Mouse (Mus musculus) hindbrain, embryonic 12.5 days (tissue): ENCODE results near the gene Gm9639. TPM values are rescaled to one million over a fixed set of nuclear protein-coding genes. Genes with fewer than 3 reads are reported as not detected.
"Not testable (repeated sequence)": the region's sequence is repeated elsewhere in the genome, so short reads cannot be mapped to it uniquely, and the experiment has no call there.

ENCODE experiments used
- ATAC-seq: fragments of 200-750 bp; cut with Nextera tagmentation; 2 replicates; pipeline ENCODE4 v1.8.0; 2017; ENCODE audit warnings: moderate TSS enrichment; ENCODE audit not compliant: low FRiP score
- H3K27ac ChIP-seq: fragments of 300-500 bp; sonication (generic); 2 replicates; pipeline ENCODE4 v1.5.1; 2016; ENCODE audit warnings: mild to moderate bottlenecking
- H3K27me3 ChIP-seq: fragments of 300-500 bp; sonication (generic); 2 replicates; pipeline ENCODE4 v1.6.1; 2016; ENCODE audit warnings: mild to moderate bottlenecking
- H3K36me3 ChIP-seq: fragments of 300-500 bp; sonication (generic); 2 replicates; pipeline ENCODE4 v1.6.1; 2016; ENCODE audit warnings: mild to moderate bottlenecking
- H3K4me1 ChIP-seq: fragments of 300-500 bp; sonication (generic); 2 replicates; pipeline ENCODE4 v1.6.1; 2016
- H3K4me2 ChIP-seq: fragments of 300-500 bp; sonication (generic); replicated peaks from 2 replicates; pipeline ENCODE4 v1.6.1; 2016; ENCODE audit warnings: mild to moderate bottlenecking
- H3K4me3 ChIP-seq: fragments of 300-500 bp; sonication (generic); 2 replicates; pipeline ENCODE4 v1.5.1; 2016; ENCODE audit warnings: mild to moderate bottlenecking
- H3K9ac ChIP-seq: fragments of 300-500 bp; sonication (generic); 2 replicates; pipeline ENCODE4 v1.6.1; 2016; ENCODE audit warnings: mild to moderate bottlenecking, moderate library complexity
- H3K9me3 ChIP-seq: fragments of 300-500 bp; sonication (generic); replicated peaks from 2 replicates; pipeline ENCODE4 v1.6.1; 2016; ENCODE audit warnings: mild to moderate bottlenecking
- WGBS: fragments of 180-500 bp; shearing (Covaris S2); methylation state at CpG from one replicate; pipeline ENCODE4 v1.1.7; 2016; 5-methylcytosine and 5-hydroxymethylcytosine counted together
- polyA plus RNA-seq: library from polyadenylated mRNA; unstranded; fragments of >200 nt; fragmentation: Nextera tagmentation; extraction: Ambion mirVana; gene quantifications from 2 replicates; pipeline ENCODE4 v1.2.1, GENCODE M21; 2016

The Gm9639 gene
- polyA plus RNA-seq, 1 experiment from 2014 or later: not detected

DNA sequence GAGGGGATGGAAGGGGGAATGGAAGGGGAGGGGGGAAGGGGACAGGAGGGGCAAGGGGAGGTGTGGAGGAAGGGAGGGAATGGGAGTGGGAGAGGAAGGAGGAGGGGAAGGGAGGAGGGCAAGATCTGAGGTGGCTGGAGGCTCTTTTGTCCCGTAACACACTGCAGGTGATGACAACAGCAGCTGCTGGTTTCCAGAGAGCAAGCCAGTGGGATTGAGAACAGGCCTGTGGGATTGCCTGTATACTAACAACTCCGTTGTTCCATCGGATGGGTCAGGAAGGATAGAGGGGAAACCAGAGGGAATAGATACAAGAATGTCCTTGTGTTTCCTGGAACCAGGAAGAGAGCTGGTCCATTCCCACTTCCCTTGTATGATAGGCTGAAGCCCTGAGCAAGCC lies 2.8 kb upstream of the Gm9639 start:
- ATAC-seq: no peak
- no peaks in the 10 kb centered on the region for H3K27me3 ChIP-seq
- no peak overlapping the region for H3K9ac ChIP-seq
- WGBS: 16% methylated on average over 3 of the region's 3 CpGs
- H3K36me3 ChIP-seq: no peaks in the 10 kb centered on the region
- no peaks in the 10 kb centered on the region for H3K9me3 ChIP-seq
- H3K4me1 ChIP-seq: peaks cover 14% of the 10 kb centered on the region
- no peak overlapping the region for H3K4me2 ChIP-seq
- H3K4me3 ChIP-seq: no peak overlapping the region
- H3K27ac ChIP-seq: no peak overlapping the region

DNA sequence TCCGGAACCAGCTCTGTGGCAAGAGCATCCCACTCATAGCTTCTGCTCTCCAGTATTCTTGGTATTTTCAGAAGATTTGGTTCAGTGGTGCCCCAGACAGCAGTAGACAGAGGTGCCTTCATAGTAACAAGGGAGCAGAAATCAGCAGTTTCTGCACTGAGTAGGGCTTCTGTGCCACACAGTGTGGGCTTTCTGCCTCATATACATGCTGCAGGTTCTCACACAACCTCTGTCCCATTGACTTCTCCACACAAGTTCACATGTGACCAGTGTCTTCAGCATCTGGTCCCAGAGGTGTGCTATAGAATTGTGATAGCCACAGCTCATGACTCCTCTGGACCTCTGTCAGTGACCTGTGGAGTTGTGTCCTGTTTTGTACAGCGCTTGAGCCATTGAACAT lies 6.3 kb downstream of the Gm9639 start:
- no peak overlapping the region for H3K4me2 ChIP-seq
- no peak overlapping the region for H3K4me3 ChIP-seq
- H3K4me1 ChIP-seq: no peaks in the 10 kb centered on the region
- no peaks in the 10 kb centered on the region for H3K27me3 ChIP-seq
- H3K36me3 ChIP-seq: no peaks in the 10 kb centered on the region
- H3K9ac ChIP-seq: no peak overlapping the region
- WGBS: 81% methylated on average over 2 of the region's 2 CpGs
- no peaks in the 10 kb centered on the region for H3K9me3 ChIP-seq
- H3K27ac ChIP-seq: no peak overlapping the region
- ATAC-seq: no peak

GRCm38 (mm10) chr10:77787876-77788275 lies 7.0 kb downstream of the Gm9639 start, which contains the start of gene Gm7137:
Gm7137 (minus strand) TSS chr10:77788200.
- H3K27ac ChIP-seq, H3K27me3 ChIP-seq, H3K9ac ChIP-seq, ATAC-seq, H3K36me3 ChIP-seq, H3K4me3 ChIP-seq, H3K9me3 ChIP-seq, H3K4me2 ChIP-seq, H3K4me1 ChIP-seq: not testable (repeated sequence)
- 50% methylated on average over 1 of the region's 1 CpGs for WGBS

DNA sequence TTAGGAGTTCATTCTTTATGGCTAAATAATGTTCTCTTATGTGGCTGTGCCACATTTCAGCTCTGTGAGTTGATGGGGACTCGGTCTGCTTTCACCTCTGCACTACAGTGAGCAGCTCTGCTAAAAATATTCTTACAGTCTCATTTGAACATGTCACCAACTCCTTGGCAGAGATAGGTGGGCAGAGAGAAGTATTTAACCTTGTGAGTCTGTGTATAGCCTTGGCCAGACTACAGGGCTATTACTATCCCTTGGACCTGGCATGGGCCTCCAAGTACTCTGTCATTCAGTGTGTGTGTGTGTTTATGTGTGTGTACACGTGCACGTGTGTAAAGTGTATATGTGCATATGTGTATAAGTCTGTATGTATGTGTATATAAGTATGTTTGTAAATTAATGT lies 11.5 kb downstream of the Gm9639 start:
- not testable (repeated sequence) for H3K9ac ChIP-seq, H3K36me3 ChIP-seq, ATAC-seq, H3K4me2 ChIP-seq, H3K27ac ChIP-seq, H3K4me3 ChIP-seq, H3K4me1 ChIP-seq, H3K27me3 ChIP-seq, H3K9me3 ChIP-seq
- WGBS: 98% methylated on average over 3 of the region's 3 CpGs

- H3K27ac ChIP-seq, H3K9me3 ChIP-seq, H3K36me3 ChIP-seq, H3K4me1 ChIP-seq, H3K9ac ChIP-seq, ATAC-seq, H3K27me3 ChIP-seq, H3K4me3 ChIP-seq, H3K4me2 ChIP-seq: not testable (repeated sequence)
- WGBS: 22% methylated on average over 1 of the region's 1 CpGs
Observed at GRCm38 (mm10) chr10:77782442-77782841, 12.4 kb downstream of the Gm9639 start, which contains the start of gene Gm3250. Gm3250 (minus strand) TSS chr10:77782542.

DNA sequence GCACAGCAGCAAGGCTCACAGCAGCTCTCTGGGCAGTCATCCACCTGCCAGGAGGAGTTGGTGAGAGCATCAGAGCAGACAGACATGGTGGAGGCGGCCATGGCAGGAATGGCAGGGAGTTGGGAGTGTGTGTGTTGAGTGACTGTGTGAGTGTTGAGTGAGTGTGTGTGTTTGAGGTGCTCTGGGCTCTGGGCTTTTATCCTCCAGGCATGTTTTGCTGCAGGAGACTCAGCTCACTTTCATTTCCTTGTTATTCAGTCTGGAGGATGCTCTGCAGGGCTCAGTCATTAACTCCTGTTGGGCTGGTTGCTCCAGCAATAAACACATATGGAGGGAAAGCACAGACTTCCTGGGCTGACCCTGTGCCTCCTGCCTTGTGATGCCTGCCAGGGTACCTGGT lies 18.0 kb downstream of the Gm9639 start, which contains the start of gene Gm7138:
Gm7138 (minus strand) TSS at position 101 of the 400 bp plus-strand sequence.
- not testable (repeated sequence) for H3K36me3 ChIP-seq, H3K4me1 ChIP-seq, H3K9ac ChIP-seq, ATAC-seq, H3K27me3 ChIP-seq, H3K9me3 ChIP-seq, H3K4me2 ChIP-seq, H3K27ac ChIP-seq, H3K4me3 ChIP-seq
- WGBS: 20% methylated on average over 1 of the region's 1 CpGs

- H3K27me3 ChIP-seq, ATAC-seq, H3K4me3 ChIP-seq, H3K4me2 ChIP-seq, H3K27ac ChIP-seq, H3K9ac ChIP-seq, H3K36me3 ChIP-seq, H3K9me3 ChIP-seq, H3K4me1 ChIP-seq: not testable (repeated sequence)
- WGBS: 92% methylated on average over 1 of the region's 3 CpGs
Observed at GRCm38 (mm10) chr10:77772142-77772541, 22.7 kb downstream of the Gm9639 start.

GRCm38 (mm10) chr10:77771225-77771624 lies 23.7 kb downstream of the Gm9639 start, which contains the start of gene Gm3238:
Gm3238 (minus strand) TSS chr10:77771325.
- not testable (repeated sequence) for H3K4me3 ChIP-seq, H3K27me3 ChIP-seq, H3K27ac ChIP-seq, H3K4me2 ChIP-seq, ATAC-seq, H3K36me3 ChIP-seq, H3K9me3 ChIP-seq, H3K4me1 ChIP-seq, H3K9ac ChIP-seq
- 80% methylated on average over 1 of the region's 1 CpGs for WGBS

- Histone ChIP-seq H3K9ac (no peak overlapping the region), H3K4me2 (no peak overlapping the region), H3K27me3 (no peaks in the 10 kb centered on the region), H3K4me3 (no peak overlapping the region), H3K9me3 (no peaks in the 10 kb centered on the region), H3K27ac (no peak overlapping the region), H3K36me3 (no peaks in the 10 kb centered on the region), H3K4me1 (no peaks in the 10 kb centered on the region)
- 98% methylated on average over 1 of the region's 1 CpGs for WGBS
- no peak for ATAC-seq
Observed at GRCm38 (mm10) chr10:77769727-77770126, 25.1 kb downstream of the Gm9639 start.

DNA sequence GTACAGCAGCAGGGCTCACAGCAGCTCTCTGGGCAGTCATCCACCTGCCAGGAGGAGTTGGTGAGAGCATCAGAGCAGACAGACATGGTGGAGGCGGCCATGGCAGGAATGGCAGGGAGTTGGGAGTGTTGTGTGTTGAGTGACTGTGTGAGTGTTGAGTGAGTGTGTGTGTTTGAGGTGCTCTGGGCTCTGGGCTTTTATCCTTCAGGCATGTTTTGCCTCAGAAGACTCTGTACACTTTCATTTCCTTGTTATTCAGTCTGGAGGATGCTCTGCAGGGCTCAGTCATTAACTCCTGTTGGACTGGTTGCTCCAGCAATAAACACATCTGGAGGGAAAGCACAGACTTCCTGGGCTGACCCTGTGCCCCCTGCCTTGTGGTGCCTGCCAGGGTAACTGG lies 35.3 kb downstream of the Gm9639 start, which contains the start of gene Gm3233:
Gm3233 (minus strand) TSS at position 101 of the 400 bp plus-strand sequence.
- not testable (repeated sequence) for H3K9me3 ChIP-seq, H3K4me1 ChIP-seq, ATAC-seq, H3K27ac ChIP-seq, H3K9ac ChIP-seq, H3K4me3 ChIP-seq, H3K4me2 ChIP-seq, H3K27me3 ChIP-seq, H3K36me3 ChIP-seq
- 67% methylated on average over 1 of the region's 1 CpGs for WGBS

GRCm38 (mm10) chr10:77753448-77753847 lies 41.4 kb downstream of the Gm9639 start:
- H3K4me2 ChIP-seq: no peak overlapping the region
- no peaks in the 10 kb centered on the region for H3K4me1 ChIP-seq
- H3K27ac ChIP-seq: no peak overlapping the region
- no peak for ATAC-seq
- no peak overlapping the region for H3K9ac ChIP-seq
- H3K9me3 ChIP-seq: no peaks in the 10 kb centered on the region
- no peaks in the 10 kb centered on the region for H3K36me3 ChIP-seq
- H3K4me3 ChIP-seq: no peak overlapping the region
- H3K27me3 ChIP-seq: no peaks in the 10 kb centered on the region

DNA sequence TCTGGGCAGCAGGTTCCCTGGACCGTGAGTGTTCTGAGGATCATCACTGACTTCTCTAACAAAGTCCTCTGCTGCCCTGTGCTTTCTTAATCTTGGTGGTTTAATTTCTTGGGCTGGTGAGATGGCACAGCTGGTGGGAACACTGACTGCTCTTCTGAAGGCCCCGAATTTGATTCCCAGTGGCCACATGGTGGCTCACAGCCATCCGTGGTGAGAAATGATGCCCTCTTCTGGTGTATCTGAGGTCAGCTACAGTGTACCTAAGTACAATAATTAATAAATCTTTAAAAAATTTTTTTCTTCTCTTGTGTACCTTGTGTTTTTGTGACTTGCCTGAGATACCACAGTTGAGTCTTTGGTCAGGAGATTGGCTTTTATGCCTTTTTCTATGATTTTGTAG lies 42.6 kb downstream of the Gm9639 start:
- ATAC-seq, H3K9ac ChIP-seq: not testable (repeated sequence)
- WGBS: 66% methylated on average over 3 of the region's 3 CpGs

DNA sequence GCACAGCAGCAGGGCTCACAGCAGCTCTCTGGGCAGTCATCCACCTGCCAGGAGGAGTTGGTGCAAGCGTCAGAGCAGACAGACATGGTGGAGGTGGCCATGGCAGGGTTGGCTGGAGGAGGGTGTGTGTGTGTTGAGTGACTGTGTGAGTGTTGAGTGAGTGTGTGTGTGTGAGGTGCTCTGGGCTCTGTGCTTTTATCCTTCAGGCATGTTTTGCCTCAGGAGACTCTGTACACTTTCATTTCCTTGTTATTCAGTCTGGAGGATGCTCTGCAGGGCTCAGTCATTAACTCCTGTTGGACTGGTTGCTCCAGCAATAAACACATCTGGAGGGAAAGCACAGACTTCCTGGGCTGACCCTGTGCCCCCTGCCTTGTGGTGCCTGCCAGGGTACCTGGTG lies 43.6 kb downstream of the Gm9639 start, which contains the start of gene Gm9736:
Gm9736 (minus strand) TSS at position 101 of the 400 bp plus-strand sequence.
- ATAC-seq, H3K27ac ChIP-seq, H3K27me3 ChIP-seq, H3K4me2 ChIP-seq, H3K4me3 ChIP-seq, H3K36me3 ChIP-seq, H3K4me1 ChIP-seq, H3K9ac ChIP-seq, H3K9me3 ChIP-seq: not testable (repeated sequence)
- WGBS: 63% methylated on average over 1 of the region's 1 CpGs

More for the DNA sequence above, 42.6 kb downstream of the Gm9639 start:
- H3K9me3 ChIP-seq, H3K4me2 ChIP-seq, H3K4me3 ChIP-seq, H3K36me3 ChIP-seq, H3K4me1 ChIP-seq, H3K27me3 ChIP-seq, H3K27ac ChIP-seq: not testable (repeated sequence)
